Mouse (Mus musculus) cerebellum, adult 2 months (tissue): ENCODE measurements at regions not wholly inside any gene's neighbourhood (a gene's known extent, or its start where the extent isn't known, plus 50 kb on each side); places are given as distances from the start of the nearest gene placed in this dataset.

ENCODE experiments used
- CTCF ChIP-seq: fragments of 200-500 bp; IDR thresholded peaks from 2 replicates; pipeline ENCODE4 v1.5.1; 2011; ENCODE audit warnings: low read depth, mild to moderate bottlenecking, control low read depth, low read length, moderate library complexity, borderline replicate concordance; ENCODE audit not compliant: insufficient read depth
- POLR2A ChIP-seq: fragments of 200-500 bp; IDR thresholded peaks from 2 replicates; pipeline ENCODE4 v1.6.1; 2011; ENCODE audit warnings: low read length, control low read depth, borderline replicate concordance; ENCODE audit not compliant: insufficient read depth

DNA sequence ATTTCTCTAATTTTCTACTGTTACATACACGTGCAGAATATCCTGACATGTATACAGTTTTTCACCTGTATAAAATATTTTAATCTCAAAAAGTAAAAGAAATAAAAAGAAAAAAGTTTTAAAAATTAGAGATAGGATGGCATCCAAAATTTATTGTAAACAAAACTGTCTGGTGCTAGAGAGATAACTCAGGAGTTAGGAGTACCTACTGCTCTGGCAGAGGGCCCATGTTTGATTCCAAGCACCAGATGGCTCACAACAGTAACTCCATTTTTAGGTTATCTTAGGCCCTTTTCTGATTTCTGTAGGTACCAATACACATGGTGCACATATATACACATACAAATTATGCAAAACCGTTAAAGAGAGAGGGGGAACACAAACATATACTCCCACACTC is 320.0 kb upstream of the Klhl1 start:
- TF ChIP-seq POLR2A (no peak), CTCF (no peak)
